Mouse (Mus musculus) forebrain, embryonic 10.5 days (tissue): ENCODE data around the gene S100a16. TPM values are rescaled to one million over a fixed set of nuclear protein-coding genes. Genes with fewer than 3 reads are reported as not detected.

Experiments
- DNase-seq: peaks from one replicate; pipeline ENCODE4 v3.0.0-alpha.2; 2017; ENCODE audit warnings: low spot score; ENCODE audit errors: extremely low spot score
- H3K27ac ChIP-seq: fragments of 300-500 bp; sonication (generic); 2 replicates; pipeline ENCODE4 v1.5.1; 2016; ENCODE audit warnings: mild to moderate bottlenecking
- H3K27me3 ChIP-seq: fragments of 300-500 bp; sonication (generic); 2 replicates; pipeline ENCODE4 v1.6.1; 2016; ENCODE audit warnings: mild to moderate bottlenecking; ENCODE audit not compliant: poor library complexity, severe bottlenecking
- H3K36me3 ChIP-seq: fragments of 300-500 bp; sonication (generic); replicated peaks from 2 replicates; pipeline ENCODE4 v1.6.1; 2016; ENCODE audit warnings: mild to moderate bottlenecking, moderate library complexity
- H3K4me1 ChIP-seq: fragments of 300-500 bp; sonication (generic); 2 replicates; pipeline ENCODE4 v1.6.1; 2016
- H3K4me3 ChIP-seq: fragments of 300-500 bp; sonication (generic); 2 replicates; pipeline ENCODE4 v1.5.1; 2016; ENCODE audit warnings: mild to moderate bottlenecking, moderate library complexity
- H3K9me3 ChIP-seq: fragments of 300-500 bp; sonication (generic); 2 replicates; pipeline ENCODE4 v1.6.1; 2016; ENCODE audit warnings: mild to moderate bottlenecking, moderate library complexity
- WGBS: fragments of 180-500 bp; shearing (Covaris S2); methylation state at CpG from one replicate; pipeline ENCODE4 v1.1.7; 2016; 5-methylcytosine and 5-hydroxymethylcytosine counted together
- polyA plus RNA-seq: library from polyadenylated mRNA; unstranded; fragments of >200 nt; fragmentation: Nextera tagmentation; extraction: Ambion mirVana; gene quantifications from 2 replicates; pipeline ENCODE4 v1.2.1, GENCODE M21; 2016

The S100a16 gene
- polyA plus RNA-seq, 1 experiment from 2014 or later = 26.5 TPM

- peak within 1 kb of the TSS; percentile 98 for H3K27ac ChIP-seq
- H3K9me3 ChIP-seq = no peaks in the 10 kb centered on the region
- H3K27me3 ChIP-seq = peaks cover 31% of the 10 kb centered on the region
- DNase-seq = peak; percentile 99
- under 1% methylated on average over 66 of the region's 66 CpGs for WGBS
- H3K4me3 ChIP-seq = peak within 1 kb of the TSS; percentile 98
- H3K4me1 ChIP-seq = peaks cover 26% of the 10 kb centered on the region
- peaks cover 37% of the 10 kb centered on the region for H3K36me3 ChIP-seq
Measured at GRCm38 (mm10) chr3:90508950-90509746, 27.9 kb upstream of the S100a16 start, which contains the start of gene Chtop. TSS of gene Chtop (minus strand) at chr3:90509498.

GRCm38 (mm10) chr3:90509747-90510123 lies 27.3 kb upstream of the S100a16 start:
- H3K4me3 ChIP-seq = peak overlapping the region; percentile 98
- H3K27me3 ChIP-seq = peaks cover 37% of the 10 kb centered on the region
- 16% methylated on average over 2 of the region's 2 CpGs for WGBS
- no peaks in the 10 kb centered on the region for H3K9me3 ChIP-seq
- H3K36me3 ChIP-seq = peaks cover 31% of the 10 kb centered on the region
- H3K27ac ChIP-seq = peak overlapping the region; percentile 98
- H3K4me1 ChIP-seq = peaks cover 32% of the 10 kb centered on the region
- no peak for DNase-seq

- no peak overlapping the region for H3K27ac ChIP-seq
- peaks cover 50% of the 10 kb centered on the region for H3K27me3 ChIP-seq
- DNase-seq = no peak
- H3K9me3 ChIP-seq = no peaks in the 10 kb centered on the region
- no peak overlapping the region for H3K4me3 ChIP-seq
- peaks cover 38% of the 10 kb centered on the region for H3K4me1 ChIP-seq
- H3K36me3 ChIP-seq = peaks cover 6% of the 10 kb centered on the region
- WGBS = 83% methylated on average over 5 of the region's 5 CpGs
Measured at GRCm38 (mm10) chr3:90512276-90512675, 24.8 kb upstream of the S100a16 start.

GRCm38 (mm10) chr3:90512948-90513642 lies 24.0 kb upstream of the S100a16 start:
- Histone ChIP-seq H3K27ac (no peak overlapping the region), H3K4me1 (peaks cover 30% of the 10 kb centered on the region), H3K27me3 (peaks cover 50% of the 10 kb centered on the region), H3K4me3 (peak overlapping the region; percentile 52; the same call in 1 of the 2 replicates), H3K9me3 (no peaks in the 10 kb centered on the region), H3K36me3 (no peaks in the 10 kb centered on the region)
- DNase-seq = no peak
- WGBS = 76% methylated on average over 9 of the region's 9 CpGs

GRCm38 (mm10) chr3:90513796-90514590 lies 23.1 kb upstream of the S100a16 start, which contains the start of the genes S100a1 and S100a13:
TSS of gene S100a1 (minus strand) at chr3:90514392.
TSS of gene S100a13 (plus strand) at chr3:90514435.
- Histone ChIP-seq H3K27ac (peak within 1 kb of the TSS; percentile 58), H3K36me3 (no peaks in the 10 kb centered on the region), H3K4me1 (peaks cover 27% of the 10 kb centered on the region), H3K4me3 (peak within 1 kb of the TSS; percentile 52), H3K9me3 (no peaks in the 10 kb centered on the region), H3K27me3 (peaks cover 50% of the 10 kb centered on the region)
- 3% methylated on average over 25 of the region's 25 CpGs for WGBS
- peak; percentile 32 for DNase-seq

- Histone ChIP-seq H3K4me1 (peaks cover 24% of the 10 kb centered on the region), H3K27ac (peak overlapping the region; percentile 58; the same call in 1 of the 2 replicates), H3K9me3 (no peaks in the 10 kb centered on the region), H3K4me3 (peak overlapping the region; percentile 52), H3K36me3 (no peaks in the 10 kb centered on the region), H3K27me3 (peaks cover 50% of the 10 kb centered on the region)
- DNase-seq = peak; percentile 59
- WGBS = 0% methylated on average over 10 of the region's 10 CpGs
Measured at GRCm38 (mm10) chr3:90514691-90515090, 22.4 kb upstream of the S100a16 start.

GRCm38 (mm10) chr3:90515242-90515641 lies 21.8 kb upstream of the S100a16 start:
- DNase-seq = no peak
- Histone ChIP-seq H3K4me1 (peaks cover 23% of the 10 kb centered on the region), H3K27ac (no peak overlapping the region), H3K36me3 (no peaks in the 10 kb centered on the region), H3K9me3 (no peaks in the 10 kb centered on the region), H3K27me3 (peaks cover 50% of the 10 kb centered on the region), H3K4me3 (peak overlapping the region; percentile 52)
- WGBS = 46% methylated on average over 1 of the region's 1 CpGs

- Histone ChIP-seq H3K27ac (no peak overlapping the region), H3K4me3 (no peak overlapping the region), H3K36me3 (no peaks in the 10 kb centered on the region), H3K9me3 (no peaks in the 10 kb centered on the region), H3K4me1 (peaks cover 23% of the 10 kb centered on the region), H3K27me3 (peaks cover 50% of the 10 kb centered on the region)
- 92% methylated on average over 4 of the region's 4 CpGs for WGBS
- no peak for DNase-seq
Measured at GRCm38 (mm10) chr3:90515789-90516188, 21.3 kb upstream of the S100a16 start.

- H3K27me3 ChIP-seq = peaks cover 34% of the 10 kb centered on the region
- no peak overlapping the region for H3K27ac ChIP-seq
- H3K4me1 ChIP-seq = peaks cover 23% of the 10 kb centered on the region
- no peak for DNase-seq
- no peaks in the 10 kb centered on the region for H3K36me3 ChIP-seq
- no peak overlapping the region for H3K4me3 ChIP-seq
- WGBS = 89% methylated on average over 4 of the region's 4 CpGs
- no peaks in the 10 kb centered on the region for H3K9me3 ChIP-seq
Measured at GRCm38 (mm10) chr3:90517711-90518110, 19.3 kb upstream of the S100a16 start.

- H3K27me3 ChIP-seq = no peaks in the 10 kb centered on the region
- no peaks in the 10 kb centered on the region for H3K9me3 ChIP-seq
- no peaks in the 10 kb centered on the region for H3K36me3 ChIP-seq
- 67% methylated on average over 4 of the region's 4 CpGs for WGBS
- H3K4me1 ChIP-seq = no peaks in the 10 kb centered on the region
- no peak for DNase-seq
- H3K27ac ChIP-seq = no peak overlapping the region
- H3K4me3 ChIP-seq = no peak overlapping the region
Measured at GRCm38 (mm10) chr3:90525421-90525820, 11.6 kb upstream of the S100a16 start.

- Histone ChIP-seq H3K27ac (no peak overlapping the region), H3K27me3 (no peaks in the 10 kb centered on the region), H3K9me3 (no peaks in the 10 kb centered on the region), H3K4me1 (no peaks in the 10 kb centered on the region), H3K36me3 (no peaks in the 10 kb centered on the region), H3K4me3 (no peak overlapping the region)
- no peak for DNase-seq
- WGBS = 77% methylated on average over 2 of the region's 2 CpGs
Measured at GRCm38 (mm10) chr3:90526076-90526475, 11.0 kb upstream of the S100a16 start.

GRCm38 (mm10) chr3:90526580-90526979 lies 10.5 kb upstream of the S100a16 start, which contains the start of gene S100a14:
TSS of gene S100a14 (plus strand) at chr3:90526856.
- no peak for DNase-seq
- Histone ChIP-seq H3K27ac (no peak within 1 kb of the TSS), H3K4me1 (no peaks in the 10 kb centered on the region), H3K9me3 (no peaks in the 10 kb centered on the region), H3K36me3 (no peaks in the 10 kb centered on the region), H3K4me3 (no peak within 1 kb of the TSS), H3K27me3 (no peaks in the 10 kb centered on the region)
- 77% methylated on average over 5 of the region's 5 CpGs for WGBS
